Mouse (Mus musculus): ENCODE results near the gene Babam2. TPM values are rescaled to one million over a fixed set of nuclear protein-coding genes. Genes with fewer than 3 reads are reported as not detected.

Gene Babam2
- polyA plus RNA-seq (2012; rRNA removed), result 33.8 and 38.7 TPM in 2 replicates

DNA sequence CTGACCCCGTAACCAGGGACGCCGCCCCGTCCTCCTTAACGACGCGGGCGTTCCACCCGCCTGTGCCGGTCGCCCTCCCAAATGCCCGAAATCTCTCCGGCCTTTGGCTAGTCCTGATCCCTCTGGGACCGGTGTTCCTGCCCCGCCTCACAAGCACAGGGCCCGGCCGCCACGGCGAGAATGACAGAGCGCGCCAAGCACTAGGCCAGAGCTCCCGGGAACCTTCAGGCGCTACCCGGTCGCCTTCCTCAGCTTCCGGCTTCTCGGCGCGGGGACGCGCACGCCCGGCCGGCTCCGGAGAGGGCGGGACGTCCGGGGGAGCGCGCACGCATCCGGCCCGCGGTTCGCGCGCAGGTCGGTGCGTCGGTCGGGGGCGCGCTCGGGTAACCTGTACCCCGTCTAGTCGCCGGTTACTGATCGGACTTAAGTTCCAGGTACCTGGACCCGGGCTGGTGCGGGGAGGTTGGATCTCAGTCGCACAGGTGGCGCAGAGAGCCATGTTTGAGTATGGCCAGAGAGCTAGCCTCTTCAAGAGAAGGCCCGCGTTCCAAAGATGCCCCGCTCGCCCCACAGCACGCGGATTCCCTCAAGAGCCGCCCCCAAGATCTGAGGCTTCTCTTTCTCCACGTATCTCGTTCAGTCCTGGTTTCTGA is at the start of gene Babam2:
Gene Babam2 (plus strand): TSS at position 41 of the 653 bp plus-strand sequence.
- Histone ChIP-seq H3K36me3 (ENCODE audit: control insufficient read depth, insufficient read depth, low read length) (no peaks in the 10 kb centered on the region; the same call in 1 of the 2 replicates), H3K27ac (ENCODE audit: insufficient read depth, low read depth, low read length) (peak within 1 kb of the TSS; percentile 96), H3K4me1 (ENCODE audit: control insufficient read depth, insufficient read depth, low read length) (peaks cover 3% of the 10 kb centered on the region; the same call in 1 of the 2 replicates), H3K27me3 (replicated peaks; ENCODE audit: control insufficient read depth, insufficient read depth, low read length) (no peaks in the 10 kb centered on the region), H3K4me3 (ENCODE audit: insufficient read depth, low read depth, low read length) (peak within 1 kb of the TSS; percentile 83)
- under 1% methylated on average over 71 of the region's 71 CpGs for WGBS
- DNase-seq, result peak; percentile 96
- TF ChIP-seq CTCF (conservative IDR thresholded peaks at IDR 0.05; ENCODE audit: insufficient read depth, insufficient read length, low read depth, low read length), result no peak
- peak; percentile 26 for TF ChIP-seq POLR2A (IDR thresholded peaks at IDR 0.05; ENCODE audit: low read depth, low read length)

DNA sequence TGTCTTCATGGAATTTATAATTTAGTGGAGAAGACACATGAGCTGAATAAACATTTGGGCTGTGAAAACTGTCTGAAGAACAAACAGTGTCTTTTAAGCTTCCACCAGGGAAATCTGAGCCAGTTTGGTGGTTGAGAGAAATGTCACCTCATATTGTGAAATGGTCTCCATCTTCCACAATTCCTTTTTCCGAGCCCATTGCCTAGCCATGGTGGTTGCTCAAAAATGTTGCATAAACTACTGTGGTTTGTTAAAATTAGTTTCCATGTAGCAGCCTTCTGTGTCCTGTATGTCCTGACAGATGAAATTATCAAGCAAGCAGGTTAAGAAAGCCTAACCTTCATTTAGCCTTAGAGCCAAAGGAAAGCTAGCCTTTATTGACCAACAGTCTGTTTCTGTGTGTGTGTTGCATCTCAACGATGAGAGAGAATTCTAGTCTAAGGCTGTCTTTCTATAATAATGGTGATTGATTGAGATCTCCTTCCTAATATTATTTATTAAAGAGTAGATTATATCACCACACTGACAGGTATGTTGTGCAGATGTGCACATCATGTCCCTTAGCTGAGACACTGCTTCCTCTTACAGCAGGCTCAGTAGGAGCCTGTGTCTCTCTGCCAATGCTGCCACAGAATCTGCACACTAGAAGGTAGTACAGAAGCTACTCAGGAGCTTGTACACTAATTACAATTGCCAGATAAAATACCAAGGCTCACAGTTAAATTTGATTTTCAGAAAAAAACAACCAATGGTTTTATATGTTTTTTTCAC is 46.8 kb upstream of the Babam2 start:
- Histone ChIP-seq H3K27me3 (replicated peaks; ENCODE audit: control insufficient read depth, insufficient read depth, low read length) (no peaks in the 10 kb centered on the region), H3K4me3 (ENCODE audit: insufficient read depth, low read depth, low read length) (no peak overlapping the region), H3K27ac (ENCODE audit: insufficient read depth, low read depth, low read length) (no peak overlapping the region), H3K4me1 (ENCODE audit: control insufficient read depth, insufficient read depth, low read length) (no peaks in the 10 kb centered on the region), H3K36me3 (ENCODE audit: control insufficient read depth, insufficient read depth, low read length) (no peaks in the 10 kb centered on the region)
- WGBS, result 96% methylated on average over 2 of the region's 2 CpGs
- no peak for DNase-seq
- TF ChIP-seq CTCF (conservative IDR thresholded peaks at IDR 0.05; ENCODE audit: insufficient read depth, insufficient read length, low read depth, low read length), result no peak
- TF ChIP-seq POLR2A (IDR thresholded peaks at IDR 0.05; ENCODE audit: low read depth, low read length), result no peak

GRCm38 (mm10) chr5:31655688-31656190 is 41.7 kb upstream of the Babam2 start:
- DNase-seq, result no peak
- TF ChIP-seq POLR2A (IDR thresholded peaks at IDR 0.05; ENCODE audit: low read depth, low read length), result no peak
- TF ChIP-seq CTCF (conservative IDR thresholded peaks at IDR 0.05; ENCODE audit: insufficient read depth, insufficient read length, low read depth, low read length), result no peak
- Histone ChIP-seq H3K4me1 (ENCODE audit: control insufficient read depth, insufficient read depth, low read length) (no peaks in the 10 kb centered on the region), H3K27ac (ENCODE audit: insufficient read depth, low read depth, low read length) (no peak overlapping the region), H3K27me3 (replicated peaks; ENCODE audit: control insufficient read depth, insufficient read depth, low read length) (no peaks in the 10 kb centered on the region), H3K4me3 (ENCODE audit: insufficient read depth, low read depth, low read length) (no peak overlapping the region), H3K36me3 (ENCODE audit: control insufficient read depth, insufficient read depth, low read length) (no peaks in the 10 kb centered on the region; the same call in 1 of the 2 replicates)
- WGBS, result 96% methylated on average over 1 of the region's 1 CpGs

DNA sequence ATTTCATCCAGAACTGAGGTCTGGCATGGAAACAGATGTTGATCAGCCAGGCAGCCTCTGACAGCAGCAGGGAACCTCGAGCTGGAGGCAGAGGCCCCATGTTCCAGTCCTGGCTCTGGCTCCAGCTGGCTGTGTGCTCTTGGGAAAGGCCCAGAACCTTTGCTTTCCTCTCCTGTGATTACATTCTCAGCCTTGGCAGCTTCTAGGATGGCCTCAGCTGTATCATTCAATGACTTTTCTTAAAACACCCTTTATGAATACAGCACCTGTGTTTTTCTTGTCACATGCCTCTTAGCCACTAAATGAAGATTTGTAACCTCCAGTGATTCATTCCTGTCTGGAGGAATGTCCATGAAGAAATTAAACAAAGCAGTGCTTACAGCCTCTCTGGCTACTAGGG is 31.3 kb upstream of the Babam2 start:
- no peak for DNase-seq
- Histone ChIP-seq H3K27me3 (replicated peaks; ENCODE audit: control insufficient read depth, insufficient read depth, low read length) (no peaks in the 10 kb centered on the region), H3K36me3 (ENCODE audit: control insufficient read depth, insufficient read depth, low read length) (no peaks in the 10 kb centered on the region; the same call in 1 of the 2 replicates), H3K4me3 (ENCODE audit: insufficient read depth, low read depth, low read length) (no peak overlapping the region), H3K27ac (ENCODE audit: insufficient read depth, low read depth, low read length) (no peak overlapping the region), H3K4me1 (ENCODE audit: control insufficient read depth, insufficient read depth, low read length) (no peaks in the 10 kb centered on the region)
- no peak for TF ChIP-seq CTCF (conservative IDR thresholded peaks at IDR 0.05; ENCODE audit: insufficient read depth, insufficient read length, low read depth, low read length)
- no peak for TF ChIP-seq POLR2A (IDR thresholded peaks at IDR 0.05; ENCODE audit: low read depth, low read length)
- 24% methylated on average over 1 of the region's 1 CpGs for WGBS

- no peaks in the 10 kb centered on the region for H3K27me3 ChIP-seq (replicated peaks; ENCODE audit: control insufficient read depth, insufficient read depth, low read length)
- 59% methylated on average over 13 of the region's 13 CpGs for WGBS
- no peak for TF ChIP-seq CTCF (conservative IDR thresholded peaks at IDR 0.05; ENCODE audit: insufficient read depth, insufficient read length, low read depth, low read length)
- TF ChIP-seq POLR2A (IDR thresholded peaks at IDR 0.05; ENCODE audit: low read depth, low read length), result no peak
- DNase-seq, result peak; percentile 7
- H3K4me3 ChIP-seq (ENCODE audit: insufficient read depth, low read depth, low read length), result no peak overlapping the region
- no peak overlapping the region for H3K27ac ChIP-seq (ENCODE audit: insufficient read depth, low read depth, low read length)
- H3K4me1 ChIP-seq (ENCODE audit: control insufficient read depth, insufficient read depth, low read length), result no peaks in the 10 kb centered on the region
- H3K36me3 ChIP-seq (ENCODE audit: control insufficient read depth, insufficient read depth, low read length), result no peaks in the 10 kb centered on the region; the same call in 1 of the 2 replicates
These were observed 29.0 kb upstream of the Babam2 start for GRCm38 (mm10) chr5:31668325-31668968.

GRCm38 (mm10) chr5:31669984-31670383 is 27.5 kb upstream of the Babam2 start:
- DNase-seq, result no peak
- H3K4me1 ChIP-seq (ENCODE audit: control insufficient read depth, insufficient read depth, low read length), result no peaks in the 10 kb centered on the region
- H3K36me3 ChIP-seq (ENCODE audit: control insufficient read depth, insufficient read depth, low read length), result no peaks in the 10 kb centered on the region; the same call in 1 of the 2 replicates
- 70% methylated on average over 5 of the region's 5 CpGs for WGBS
- no peak overlapping the region for H3K4me3 ChIP-seq (ENCODE audit: insufficient read depth, low read depth, low read length)
- no peaks in the 10 kb centered on the region for H3K27me3 ChIP-seq (replicated peaks; ENCODE audit: control insufficient read depth, insufficient read depth, low read length)
- TF ChIP-seq POLR2A (IDR thresholded peaks at IDR 0.05; ENCODE audit: low read depth, low read length), result no peak
- no peak for TF ChIP-seq CTCF (conservative IDR thresholded peaks at IDR 0.05; ENCODE audit: insufficient read depth, insufficient read length, low read depth, low read length)
- no peak overlapping the region for H3K27ac ChIP-seq (ENCODE audit: insufficient read depth, low read depth, low read length)

All from kidney, adult 2 months (tissue).